Mouse (Mus musculus): ENCODE measurements around the gene Rnf187. TPM values are rescaled to one million over a fixed set of nuclear protein-coding genes. Genes with fewer than 3 reads are reported as not detected.
"Not testable (repeated sequence)": the region's sequence is repeated elsewhere in the genome, so short reads cannot be mapped to it uniquely, and the experiment has no call there.

Gene Rnf187
- polyA plus RNA-seq, 1 experiment from 2014 or later = 238 TPM

DNA sequence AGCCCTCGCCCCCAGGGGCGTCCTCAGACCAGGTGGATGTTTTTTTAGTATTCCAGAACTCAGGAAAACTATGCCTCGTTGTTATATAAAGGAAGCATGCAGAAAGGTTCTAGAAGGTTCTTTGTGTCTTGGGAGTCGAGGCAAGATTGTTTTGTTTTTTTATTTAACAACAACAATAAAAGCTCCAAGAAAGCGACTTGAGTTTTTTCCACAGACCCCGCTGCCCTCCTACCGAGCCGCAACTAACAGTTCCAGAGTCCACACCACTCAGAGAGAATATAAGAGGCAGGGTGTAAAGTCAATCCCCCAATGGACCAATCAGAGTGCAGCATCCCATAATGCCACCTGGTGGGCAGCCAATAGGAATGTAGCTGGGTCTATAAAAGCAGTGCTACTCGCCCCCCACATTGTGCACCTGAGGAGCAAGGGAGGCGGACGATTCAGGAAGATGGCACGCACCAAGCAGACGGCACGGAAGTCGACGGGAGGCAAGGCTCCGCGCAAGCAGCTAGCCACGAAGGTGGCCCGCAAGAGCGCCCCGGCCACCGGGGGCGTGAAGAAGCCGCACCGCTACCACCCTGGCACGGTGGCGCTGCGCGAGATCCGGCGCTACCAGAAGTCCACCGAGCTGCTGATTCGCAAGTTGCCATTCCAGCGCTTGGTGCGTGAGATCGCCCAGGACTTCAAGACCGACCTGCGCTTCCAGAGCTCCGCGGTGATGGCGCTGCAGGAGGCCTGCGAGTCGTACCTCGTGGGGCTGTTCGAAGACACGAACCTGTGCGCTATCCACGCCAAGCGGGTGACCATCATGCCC is 22.9 kb upstream of the Rnf187 start:
- H3K9me3 ChIP-seq (replicated peaks) = no peaks in the 10 kb centered on the region
- no peak overlapping the region for H3K27ac ChIP-seq
- 61% methylated on average over 50 of the region's 50 CpGs for WGBS
- peaks cover 62% of the 10 kb centered on the region for H3K27me3 ChIP-seq (ENCODE audit: low read depth, poor library complexity, severe bottlenecking)
- no peak for DNase-seq (ENCODE audit: low spot score)
- H3K36me3 ChIP-seq = peaks cover 10% of the 10 kb centered on the region
- peaks cover 30% of the 10 kb centered on the region for H3K4me1 ChIP-seq
- 0 out of 2 replicates have a peak overlapping the region, but pooled peaks have one; percentile 13 for H3K4me3 ChIP-seq

DNA sequence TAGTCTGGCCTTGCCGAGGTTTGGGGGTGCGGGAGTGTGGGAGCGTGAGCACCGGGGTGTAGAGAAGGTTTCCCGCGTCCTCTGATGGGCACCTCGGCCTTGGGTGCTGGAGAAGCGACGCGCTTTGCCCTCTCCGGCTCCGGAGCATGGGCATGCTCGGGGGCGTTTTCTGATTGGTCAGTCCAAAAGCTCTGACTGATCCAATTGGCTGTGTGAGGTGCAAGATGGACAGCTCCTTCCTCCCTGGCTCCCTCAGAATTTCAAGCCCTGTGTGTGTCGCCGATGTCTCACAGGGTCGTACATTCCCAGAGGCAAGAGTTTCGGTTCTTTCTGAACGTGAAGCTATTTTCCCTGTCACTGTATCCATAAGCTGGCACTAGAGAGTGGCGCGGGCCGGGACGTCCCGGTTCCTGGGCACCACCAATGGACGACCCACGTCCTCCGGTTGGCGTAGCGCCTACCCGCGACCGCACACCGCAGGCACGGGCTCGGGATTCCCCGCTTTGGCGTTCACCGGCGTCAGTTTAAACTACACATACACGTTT is 21.3 kb upstream of the Rnf187 start:
- Histone ChIP-seq H3K36me3 (peaks cover 10% of the 10 kb centered on the region), H3K27ac (no peak overlapping the region), H3K4me1 (peaks cover 31% of the 10 kb centered on the region), H3K9me3 (replicated peaks) (no peaks in the 10 kb centered on the region), H3K27me3 (ENCODE audit: low read depth, poor library complexity, severe bottlenecking) (peaks cover 62% of the 10 kb centered on the region), H3K4me3 (peak overlapping the region; percentile 56)
- WGBS = 4% methylated on average over 40 of the region's 40 CpGs
- DNase-seq (ENCODE audit: low spot score) = peak; percentile 81

DNA sequence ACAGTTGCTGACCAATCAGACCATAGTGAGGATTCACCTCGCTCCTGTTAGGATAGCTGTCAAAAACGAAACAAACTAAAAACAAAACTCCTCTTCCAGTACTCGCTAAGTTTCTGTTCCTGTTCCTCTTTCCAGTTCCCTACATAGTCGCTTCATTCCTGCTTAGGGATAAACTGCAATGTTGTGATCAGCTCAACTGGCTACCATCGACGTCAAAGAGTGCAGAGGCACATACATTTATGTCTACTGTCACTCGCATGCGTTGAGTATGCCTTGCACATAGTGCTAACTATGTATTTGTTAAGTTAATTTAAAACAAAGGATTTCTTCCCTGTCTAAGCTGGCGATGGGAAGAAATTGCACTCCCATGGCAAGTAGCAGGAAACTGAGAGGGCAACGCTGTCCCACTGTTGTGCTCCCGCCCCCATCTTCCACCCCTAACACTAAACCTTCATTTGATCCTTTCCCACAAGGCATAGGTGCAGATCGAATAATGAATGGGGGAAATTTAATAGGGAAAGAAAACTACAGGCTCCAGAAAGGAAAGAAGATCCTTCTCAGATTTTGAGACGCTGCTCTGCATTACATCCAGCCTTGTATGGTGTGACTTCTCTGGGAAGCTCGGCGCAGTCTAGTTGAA is 20.6 kb upstream of the Rnf187 start:
- Histone ChIP-seq H3K4me1 (peaks cover 31% of the 10 kb centered on the region), H3K27me3 (ENCODE audit: low read depth, poor library complexity, severe bottlenecking) (peaks cover 62% of the 10 kb centered on the region), H3K36me3 (peaks cover 10% of the 10 kb centered on the region), H3K4me3 (peak overlapping the region; percentile 56), H3K27ac (no peak overlapping the region), H3K9me3 (replicated peaks) (no peaks in the 10 kb centered on the region)
- DNase-seq (ENCODE audit: low spot score) = no peak
- WGBS = 40% methylated on average over 15 of the region's 15 CpGs

DNA sequence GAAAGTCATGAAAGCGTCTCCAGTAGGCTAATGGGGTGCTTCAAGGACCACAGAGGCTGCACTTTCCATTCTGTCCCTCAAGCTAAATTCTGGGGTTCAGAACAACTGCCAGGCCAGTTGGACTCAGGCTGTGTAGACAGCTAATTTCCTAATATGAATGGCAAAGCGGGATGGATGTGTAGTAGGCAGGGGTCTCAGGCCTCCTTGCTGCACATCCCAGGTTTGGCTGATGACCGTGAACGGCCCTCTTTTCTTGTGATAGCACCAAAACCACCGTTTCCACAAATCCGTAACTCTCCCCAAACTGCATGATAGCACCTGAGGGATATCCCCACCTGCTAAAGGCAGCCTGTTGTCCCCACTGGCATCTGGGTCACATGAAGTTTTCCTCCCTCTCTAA is 19.8 kb upstream of the Rnf187 start:
- Histone ChIP-seq H3K27me3 (ENCODE audit: low read depth, poor library complexity, severe bottlenecking) (peaks cover 59% of the 10 kb centered on the region), H3K9me3 (replicated peaks) (no peaks in the 10 kb centered on the region), H3K36me3 (peaks cover 10% of the 10 kb centered on the region), H3K4me1 (peaks cover 32% of the 10 kb centered on the region), H3K27ac (no peak overlapping the region), H3K4me3 (no peak overlapping the region)
- 85% methylated on average over 6 of the region's 6 CpGs for WGBS
- DNase-seq (ENCODE audit: low spot score) = no peak

DNA sequence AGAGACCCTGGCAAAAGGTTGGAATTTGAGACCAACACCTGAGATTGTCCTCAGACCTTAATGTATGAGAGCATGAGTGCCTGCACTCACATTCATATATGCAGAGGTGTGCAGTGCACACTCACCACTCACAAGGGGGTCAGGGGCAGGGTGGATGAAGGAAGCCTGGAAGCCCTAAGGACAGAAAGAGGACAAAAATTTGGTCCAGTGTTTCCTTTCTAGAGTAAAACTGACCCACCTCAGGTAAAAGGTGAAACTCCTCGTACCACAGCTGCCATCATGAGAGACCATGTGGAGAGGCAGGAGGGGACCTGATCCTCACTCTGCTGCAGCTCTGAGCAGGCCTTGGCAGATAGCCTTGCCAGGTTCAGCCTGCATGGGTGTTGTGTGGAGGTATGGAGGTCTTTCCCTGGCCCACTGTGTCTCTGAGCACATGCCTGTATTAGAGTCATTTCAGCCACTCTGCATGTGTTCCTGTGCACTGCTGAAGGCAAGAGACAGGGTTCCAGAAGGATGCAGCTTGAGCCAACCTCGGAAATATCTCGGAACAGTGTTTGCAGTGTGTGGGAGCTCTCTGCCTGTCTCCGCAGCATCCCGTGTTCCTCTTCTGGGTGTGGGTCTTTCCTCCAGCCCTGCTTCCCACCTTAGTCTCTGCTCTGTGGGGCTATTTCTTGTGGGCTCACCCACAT is 18.7 kb upstream of the Rnf187 start:
- DNase-seq (ENCODE audit: low spot score) = no peak
- Histone ChIP-seq H3K36me3 (peaks cover 10% of the 10 kb centered on the region), H3K4me1 (peaks cover 38% of the 10 kb centered on the region), H3K9me3 (replicated peaks) (no peaks in the 10 kb centered on the region), H3K4me3 (no peak overlapping the region), H3K27ac (no peak overlapping the region), H3K27me3 (ENCODE audit: low read depth, poor library complexity, severe bottlenecking) (peaks cover 58% of the 10 kb centered on the region)
- WGBS = 91% methylated on average over 5 of the region's 5 CpGs

DNA sequence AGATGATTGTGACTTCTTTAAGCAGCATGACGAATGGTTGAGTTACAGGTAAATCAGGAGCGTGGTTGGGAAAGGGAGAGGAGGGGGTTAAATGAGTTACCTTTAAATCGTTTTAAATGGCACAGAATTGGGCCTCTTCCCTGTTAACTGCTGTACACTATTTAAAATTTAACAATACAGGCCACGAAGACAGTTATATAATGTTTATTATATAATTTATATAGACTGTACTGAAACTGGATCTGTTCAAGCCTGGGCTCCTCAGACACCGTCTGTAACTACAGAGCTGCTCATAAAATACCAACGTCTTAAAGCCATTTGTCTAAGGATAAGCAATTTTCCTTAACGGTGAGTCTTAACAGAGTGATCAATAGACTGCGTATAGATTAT is 17.1 kb upstream of the Rnf187 start:
- Histone ChIP-seq H3K27ac (peak overlapping the region; percentile 92), H3K4me1 (peaks cover 38% of the 10 kb centered on the region), H3K36me3 (peaks cover 10% of the 10 kb centered on the region), H3K4me3 (peak overlapping the region; percentile 72), H3K27me3 (ENCODE audit: low read depth, poor library complexity, severe bottlenecking) (peaks cover 58% of the 10 kb centered on the region), H3K9me3 (replicated peaks) (no peaks in the 10 kb centered on the region)
- WGBS = 57% methylated on average over 8 of the region's 8 CpGs
- DNase-seq (ENCODE audit: low spot score) = no peak

DNA sequence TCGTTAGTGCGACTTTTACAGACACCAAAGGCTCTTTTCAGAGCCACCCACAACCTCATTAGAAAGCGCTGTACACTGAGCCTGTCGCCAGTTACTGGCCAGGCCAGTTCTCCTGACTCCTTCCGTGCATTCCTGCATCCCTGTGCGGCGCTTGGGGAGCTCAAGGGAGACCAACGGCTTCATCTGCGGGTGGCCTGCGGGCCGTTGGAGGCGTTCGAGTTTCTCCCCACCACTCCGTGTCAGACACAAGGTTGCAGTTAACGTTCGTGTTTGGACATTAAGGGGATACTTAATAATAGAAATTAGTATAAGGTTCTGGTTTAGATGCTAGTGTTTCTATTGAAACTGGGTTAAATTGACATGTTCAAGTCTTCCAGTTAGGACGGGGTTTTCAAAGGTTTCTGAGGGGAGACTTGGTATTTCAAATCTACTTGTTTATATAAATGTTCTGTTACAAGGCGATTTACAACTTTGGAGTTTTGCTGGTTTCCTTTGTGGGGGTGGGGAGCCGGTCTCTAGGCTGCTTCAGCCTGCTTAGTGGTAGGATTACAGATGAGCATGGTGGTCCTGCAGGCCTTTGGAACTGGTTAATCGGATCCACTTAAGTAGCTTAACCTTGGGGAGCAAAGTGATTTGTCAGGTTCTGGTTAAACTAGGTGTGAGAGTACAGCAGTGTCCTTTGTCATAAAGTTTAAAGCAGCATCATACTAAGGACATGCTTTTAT is 16.6 kb upstream of the Rnf187 start:
- WGBS = 1% methylated on average over 20 of the region's 20 CpGs
- Histone ChIP-seq H3K9me3 (replicated peaks) (no peaks in the 10 kb centered on the region), H3K27ac (peak overlapping the region; percentile 92), H3K36me3 (peaks cover 10% of the 10 kb centered on the region), H3K4me3 (peak overlapping the region; percentile 72), H3K4me1 (peaks cover 38% of the 10 kb centered on the region), H3K27me3 (ENCODE audit: low read depth, poor library complexity, severe bottlenecking) (peaks cover 61% of the 10 kb centered on the region)
- no peak for DNase-seq (ENCODE audit: low spot score)

DNA sequence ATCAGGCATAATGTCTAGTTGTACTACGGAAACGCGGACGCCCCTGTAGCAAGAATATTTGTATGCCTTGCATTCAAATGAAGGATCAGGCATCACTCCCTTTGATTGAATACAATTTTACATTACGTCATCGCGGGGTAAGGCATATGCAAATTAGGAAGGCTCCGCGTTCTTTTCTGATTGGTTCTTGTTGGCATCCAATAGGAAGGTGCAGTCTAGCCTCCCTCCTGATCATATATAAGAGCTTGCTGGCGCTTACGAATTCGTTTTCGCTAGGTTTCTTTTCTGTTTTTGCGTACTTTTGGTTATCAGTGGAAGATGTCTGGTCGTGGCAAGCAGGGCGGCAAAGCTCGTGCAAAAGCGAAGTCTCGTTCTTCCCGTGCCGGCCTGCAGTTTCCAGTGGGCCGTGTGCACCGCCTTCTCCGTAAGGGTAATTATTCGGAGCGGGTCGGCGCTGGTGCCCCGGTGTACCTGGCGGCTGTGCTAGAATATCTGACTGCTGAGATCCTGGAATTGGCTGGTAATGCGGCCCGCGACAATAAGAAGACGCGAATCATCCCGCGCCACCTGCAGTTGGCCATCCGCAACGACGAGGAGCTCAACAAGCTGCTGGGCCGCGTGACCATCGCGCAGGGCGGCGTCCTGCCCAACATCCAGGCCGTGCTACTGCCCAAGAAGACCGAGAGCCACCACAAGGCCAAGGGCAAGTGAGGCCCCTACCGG is 15.9 kb upstream of the Rnf187 start, which contains the start of the genes Hist3h2a and Trim17:
Hist3h2a (plus strand) TSS at position 266 of the 723 bp plus-strand sequence.
Trim17 (plus strand) TSS at position 266 of the 723 bp plus-strand sequence.
- Histone ChIP-seq H3K27ac (peak within 1 kb of the TSS; percentile 92), H3K36me3 (peaks cover 10% of the 10 kb centered on the region), H3K4me1 (peaks cover 34% of the 10 kb centered on the region), H3K27me3 (ENCODE audit: low read depth, poor library complexity, severe bottlenecking) (peaks cover 68% of the 10 kb centered on the region), H3K9me3 (replicated peaks) (no peaks in the 10 kb centered on the region), H3K4me3 (peak within 1 kb of the TSS; percentile 72)
- peak; percentile 82 for DNase-seq (ENCODE audit: low spot score)
- under 1% methylated on average over 49 of the region's 49 CpGs for WGBS

DNA sequence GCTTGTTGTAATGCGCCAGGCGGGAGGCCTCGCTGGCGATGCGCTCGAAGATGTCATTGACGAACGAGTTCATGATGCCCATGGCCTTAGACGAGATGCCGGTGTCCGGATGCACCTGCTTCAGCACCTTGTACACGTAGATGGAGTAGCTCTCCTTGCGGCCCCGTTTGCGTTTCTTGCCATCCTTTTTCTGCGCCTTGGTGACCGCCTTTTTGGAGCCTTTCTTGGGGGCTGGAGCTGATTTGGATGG is 15.4 kb upstream of the Rnf187 start:
- under 1% methylated on average over 17 of the region's 17 CpGs for WGBS
- peaks cover 10% of the 10 kb centered on the region for H3K36me3 ChIP-seq
- H3K27me3 ChIP-seq (ENCODE audit: low read depth, poor library complexity, severe bottlenecking) = peaks cover 72% of the 10 kb centered on the region
- H3K27ac ChIP-seq = peak overlapping the region; percentile 92
- not testable (repeated sequence) for H3K9me3 ChIP-seq (replicated peaks)
- peak overlapping the region; percentile 72 for H3K4me3 ChIP-seq
- peak; percentile 62 for DNase-seq (ENCODE audit: low spot score)
- H3K4me1 ChIP-seq = peaks cover 36% of the 10 kb centered on the region

DNA sequence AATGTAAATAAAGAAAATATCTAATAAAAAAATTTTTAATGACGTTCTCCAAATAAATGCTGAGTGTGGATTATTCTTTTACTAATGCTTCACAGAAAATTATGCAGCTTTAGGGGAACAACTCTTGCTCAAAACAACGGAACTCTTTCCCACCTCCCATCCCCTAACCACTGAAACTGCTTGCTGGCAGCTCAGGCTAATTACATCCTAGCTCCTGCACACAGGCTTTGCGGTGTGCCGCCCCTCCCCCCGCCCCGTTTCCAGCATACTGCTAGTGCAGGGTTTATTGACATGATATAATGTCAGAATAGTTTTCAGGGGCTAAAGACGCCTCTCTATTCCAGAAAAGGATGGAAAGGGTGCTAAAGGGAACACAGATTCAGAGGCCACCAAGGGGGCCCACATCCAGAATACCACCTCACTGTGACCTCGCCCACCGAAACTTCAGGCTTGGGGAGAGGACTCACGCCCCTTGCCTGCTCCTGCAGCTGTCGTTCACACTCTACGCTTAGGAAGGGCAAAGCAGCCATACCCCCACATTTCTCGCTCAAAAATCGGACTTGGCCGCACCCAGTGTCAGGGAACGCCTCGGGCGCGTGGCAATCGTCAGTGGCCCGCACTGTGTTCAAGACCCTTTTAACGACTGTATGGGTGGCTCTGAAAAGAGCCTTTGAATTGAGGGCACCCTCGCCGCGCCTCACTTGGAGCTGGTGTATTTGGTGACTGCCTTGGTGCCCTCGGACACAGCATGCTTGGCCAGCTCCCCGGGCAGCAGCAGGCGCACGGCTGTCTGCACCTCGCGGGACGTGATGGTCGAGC is 14.8 kb upstream of the Rnf187 start:
- H3K9me3 ChIP-seq (replicated peaks) = no peaks in the 10 kb centered on the region
- peaks cover 10% of the 10 kb centered on the region for H3K36me3 ChIP-seq
- DNase-seq (ENCODE audit: low spot score) = peak; percentile 68
- WGBS = 2% methylated on average over 33 of the region's 33 CpGs
- peaks cover 38% of the 10 kb centered on the region for H3K4me1 ChIP-seq
- peak overlapping the region; percentile 92 for H3K27ac ChIP-seq
- H3K27me3 ChIP-seq (ENCODE audit: low read depth, poor library complexity, severe bottlenecking) = peaks cover 72% of the 10 kb centered on the region
- H3K4me3 ChIP-seq = peak overlapping the region; percentile 72

DNA sequence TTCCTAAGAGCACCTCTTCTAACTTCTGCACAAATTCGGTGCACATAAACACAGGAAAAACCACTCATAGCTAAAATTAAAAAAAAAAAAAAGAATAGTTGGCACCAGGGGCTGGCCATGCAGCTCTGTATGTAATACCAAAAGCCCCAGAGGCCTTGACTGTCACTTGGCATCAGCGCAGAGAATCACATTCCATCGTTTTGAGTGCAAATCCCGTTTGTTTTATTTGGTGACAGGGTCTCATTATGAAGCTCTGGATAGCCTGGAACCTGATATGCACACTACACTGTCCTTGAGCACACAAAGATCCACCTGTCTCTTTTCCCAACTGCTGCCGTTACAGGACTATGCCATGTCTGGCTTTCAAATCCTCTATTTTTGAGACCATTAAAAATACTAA is 12.5 kb upstream of the Rnf187 start:
- Histone ChIP-seq H3K27me3 (ENCODE audit: low read depth, poor library complexity, severe bottlenecking) (peaks cover 76% of the 10 kb centered on the region), H3K9me3 (replicated peaks) (no peaks in the 10 kb centered on the region), H3K27ac (no peak overlapping the region), H3K36me3 (no peaks in the 10 kb centered on the region), H3K4me3 (no peak overlapping the region), H3K4me1 (peaks cover 32% of the 10 kb centered on the region)
- 88% methylated on average over 5 of the region's 5 CpGs for WGBS
- DNase-seq (ENCODE audit: low spot score) = no peak
